Mouse (Mus musculus): Measurements from ENCODE around the gene Ptgs1.

GRCm38 (mm10) chr2:36184876-36185275 is 45.4 kb upstream of the Ptgs1 start:
- TF ChIP-seq CTCF (IDR thresholded peaks at IDR 0.05) (no peak), EP300 (IDR thresholded peaks at IDR 0.05) (peak; percentile 21; the same call in 1 of the 2 replicates)
